Comparison of ENCODE assay signal across 23 mouse cellular contexts in the genomic region with DNA sequence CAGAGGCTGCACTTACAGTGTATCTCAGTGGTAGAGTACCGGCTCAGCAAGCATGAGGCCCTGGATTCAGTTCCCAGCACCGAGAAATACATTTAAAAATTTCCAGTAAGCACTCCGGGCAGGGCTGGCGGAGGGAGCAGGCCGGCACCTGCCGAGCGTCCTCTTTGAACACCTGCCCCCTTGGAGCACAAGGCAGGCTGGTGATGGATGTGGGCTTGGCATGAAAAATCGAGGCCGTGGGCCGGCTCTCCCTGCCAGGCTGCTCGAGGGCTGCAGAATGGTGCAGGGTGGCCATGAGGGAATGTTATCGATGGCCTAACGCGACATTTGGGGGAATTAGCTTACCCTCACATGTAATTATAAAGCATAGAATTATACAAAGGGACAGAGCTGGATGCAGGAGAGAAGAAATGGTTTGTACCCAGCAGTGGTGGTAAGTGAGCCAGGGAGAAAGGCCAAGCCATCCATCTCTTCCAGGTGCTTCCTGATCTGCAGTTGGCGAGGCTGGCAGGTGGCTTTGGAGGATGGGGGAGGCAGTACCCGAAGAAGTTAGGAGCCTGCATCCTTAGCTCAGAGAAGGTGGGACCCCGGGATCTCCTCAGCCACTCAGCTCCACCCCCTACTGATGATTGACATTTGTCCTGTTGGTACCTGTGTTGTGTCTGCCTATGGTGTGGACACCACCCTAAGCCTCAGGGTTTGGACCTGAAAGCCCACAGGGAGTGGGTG. TPM values are rescaled to one million over a fixed set of nuclear protein-coding genes. Genes with fewer than 3 reads are reported as not detected.
DNase-seq lines count a peak whose midpoint lies in the region; ATAC-seq and TF ChIP-seq lines count a peak whose summit lies in the region.
"Had no signal": no experiment of that assay in that cellular context is flagged by ENCODE, and none has a peak within 500 bp of the region (broad histone marks: within the 10 kb centered on the region; RNA-seq: fewer than 3 reads in every experiment).

No protein-coding gene starts in this region.

- 77% methylated on average over 17 of the region's 17 CpGs for WGBS in hindbrain, postnatal 0 days
- WGBS in hindbrain, embryonic 11.5 days = 87% methylated on average over 17 of the region's 17 CpGs

- no peak overlapping the region for H3K27ac ChIP-seq in hindbrain, postnatal 0 days
- H3K27ac ChIP-seq in hindbrain, embryonic 11.5 days (ENCODE audit: low read depth, low read length) = no peak overlapping the region
- H3K27ac ChIP-seq: embryonic facial prominence, embryonic 10.5 days; forebrain, embryonic 15.5 days; heart, embryonic 10.5 days; hindbrain, embryonic 13.5 days had no signal

- TF ChIP-seq CTCF in hindbrain, postnatal 0 days (IDR thresholded peaks at IDR 0.05; ENCODE audit: low read depth) = no peak

- intact Hi-C loops in left cerebral cortex, postnatal 14 days (cut with DNase I) = no loop called here

- H3K36me3 ChIP-seq in hindbrain, postnatal 0 days (ENCODE audit: insufficient read depth, low read length) = no peaks in the 10 kb centered on the region
- no peaks in the 10 kb centered on the region for H3K36me3 ChIP-seq in hindbrain, embryonic 11.5 days (ENCODE audit: control insufficient read depth, insufficient read depth, low read length)
- H3K36me3 ChIP-seq: embryonic facial prominence, embryonic 10.5 days; forebrain, embryonic 15.5 days; G1E; heart, embryonic 10.5 days; hindbrain, embryonic 13.5 days had no signal

- DNase-seq in cerebellum, postnatal 4 days (ENCODE audit: low spot score in 2 of 2) = no peak
- DNase-seq in hindbrain, postnatal 0 days (ENCODE audit: low spot score) = no peak
- DNase-seq in hindbrain, embryonic 11.5 days (ENCODE audit: low spot score) = no peak
- peak; percentile 81 for DNase-seq in cerebellum, adult 9-10 months
- DNase-seq in cerebellum, postnatal 25 days = peak; percentile 63 to 67
- no peak for DNase-seq in kidney, postnatal 14 days
- no peak for DNase-seq in left cerebral cortex, postnatal 14 days (ENCODE audit: low spot score in 2 of 2)
- DNase-seq: adrenal gland, postnatal 14 days; B cell, adult 2 months; gastrocnemius, postnatal 36 days; heart, adult 18-20 months; heart, postnatal 10 days; heart, postnatal 4 days; kidney, adult 9 months had no signal

- no peaks in the 10 kb centered on the region for H3K27me3 ChIP-seq in hindbrain, postnatal 0 days (ENCODE audit: insufficient read depth, low read length)
- H3K27me3 ChIP-seq in hindbrain, embryonic 11.5 days (ENCODE audit: control insufficient read depth, insufficient read depth, low read length) = no peaks in the 10 kb centered on the region
- H3K27me3 ChIP-seq: forebrain, embryonic 15.5 days; hindbrain, embryonic 13.5 days had no signal

- H3K9me3 ChIP-seq in hindbrain, postnatal 0 days (ENCODE audit: low read length) = no peaks in the 10 kb centered on the region
- H3K9me3 ChIP-seq in hindbrain, embryonic 11.5 days (ENCODE audit: control insufficient read depth, low read length) = no peaks in the 10 kb centered on the region
- H3K9me3 ChIP-seq: embryonic facial prominence, embryonic 10.5 days; forebrain, embryonic 15.5 days; G1E; heart, embryonic 10.5 days; hindbrain, embryonic 13.5 days had no signal

- H3K4me2 ChIP-seq in hindbrain, postnatal 0 days (ENCODE audit: low read depth, low read length) = no peak overlapping the region
- H3K4me2 ChIP-seq in hindbrain, embryonic 11.5 days (replicated peaks; ENCODE audit: low read depth, low read length) = no peak overlapping the region
- H3K4me2 ChIP-seq: forebrain, embryonic 15.5 days; hindbrain, embryonic 13.5 days had no signal

- H3K9ac ChIP-seq in hindbrain, postnatal 0 days (replicated peaks; ENCODE audit: low read length) = no peak overlapping the region
- no peak overlapping the region for H3K9ac ChIP-seq in hindbrain, embryonic 11.5 days (ENCODE audit: low read depth, low read length)
- H3K9ac ChIP-seq: forebrain, embryonic 15.5 days; hindbrain, embryonic 13.5 days had no signal

- no peak overlapping the region for H3K4me3 ChIP-seq in hindbrain, postnatal 0 days (ENCODE audit: low read length)
- H3K4me3 ChIP-seq in hindbrain, embryonic 11.5 days (ENCODE audit: low read depth, low read length) = no peak overlapping the region
- H3K4me3 ChIP-seq: embryonic facial prominence, embryonic 10.5 days; forebrain, embryonic 15.5 days; heart, embryonic 10.5 days; hindbrain, embryonic 13.5 days had no signal

- peaks cover 10% of the 10 kb centered on the region; the same call in 1 of the 2 replicates for H3K4me1 ChIP-seq in hindbrain, postnatal 0 days (ENCODE audit: insufficient read depth, low read length)
- peaks cover 3% of the 10 kb centered on the region for H3K4me1 ChIP-seq in hindbrain, embryonic 11.5 days (replicated peaks; ENCODE audit: control insufficient read depth, insufficient read depth, low read length)

- peak; percentile 15; the same call in 1 of the 2 replicates for ATAC-seq in cerebellum, adult (ENCODE audit: insufficient number of reproducible peaks, low FRiP score, low TSS enrichment)
- ATAC-seq in hindbrain, postnatal 0 days = 0 out of 2 replicates have a peak, but pooled peaks have one; percentile 4
- ATAC-seq in hindbrain, embryonic 11.5 days (ENCODE audit: low FRiP score) = no peak
- ATAC-seq: CD4-positive, CD25-positive, alpha-beta regulatory T cell, adult 4 months; forebrain, embryonic 15.5 days; inflammation-experienced regulatory T-cells, adult 6 months; intestine, postnatal 0 days had no signal

RNA-seq across cellular contexts. Expression of a gene that starts 51.2 kb away (rescaled TPM):
- total RNA-seq in hindbrain, postnatal 0 days (2014; rRNA removed) = 74.7 and 179 TPM in 2 replicates
- polyA plus RNA-seq in hindbrain, postnatal 0 days (2015; fragmentation: Nextera tagmentation; extraction: Ambion mirVana) = 22.5 and 23.3 TPM in 2 replicates
- 3.0 and 4.1 TPM in 2 replicates for polyA plus RNA-seq in hindbrain, embryonic 11.5 days (2014; fragmentation: Nextera tagmentation; extraction: Ambion mirVana)
- 10 to 100 TPM; 35.2 to 36.0 TPM for total RNA-seq in left cerebral cortex, postnatal 14 days (2021)
- total RNA-seq: gastrocnemius, postnatal 36 days; heart, adult 18-20 months had no signal
- polyA plus RNA-seq: G1E had no signal

Comparison
In these comparisons a context has a peak if more than half of its experiments do, and no peak if none do; other contexts are left out.
1. DNase-seq: peak in cerebellum, adult 9-10 months (single experiment) and cerebellum, postnatal 25 days (2 of 2); none in cerebellum, postnatal 4 days (0 of 2), hindbrain, postnatal 0 days (single experiment), hindbrain, embryonic 11.5 days (single experiment), kidney, postnatal 14 days (single experiment) and left cerebral cortex, postnatal 14 days (0 of 2).